Mouse (Mus musculus) midbrain, embryonic 12.5 days (tissue): ENCODE results near the gene Scaf1. TPM values are rescaled to one million over a fixed set of nuclear protein-coding genes. Genes with fewer than 3 reads are reported as not detected.

ENCODE experiments used
- ATAC-seq: fragments of 200-750 bp; cut with Nextera tagmentation; 2 replicates; pipeline ENCODE4 v1.8.0; 2017; ENCODE audit warnings: low read depth, moderate TSS enrichment, moderate library complexity; ENCODE audit not compliant: low FRiP score
- H3K27ac ChIP-seq: fragments of 300-500 bp; sonication (generic); replicated peaks from 2 replicates; pipeline ENCODE4 v1.5.1; 2016; ENCODE audit warnings: mild to moderate bottlenecking
- H3K27me3 ChIP-seq: fragments of 300-500 bp; sonication (generic); 2 replicates; pipeline ENCODE4 v1.6.1; 2016; ENCODE audit warnings: mild to moderate bottlenecking
- H3K36me3 ChIP-seq: fragments of 300-500 bp; sonication (generic); 2 replicates; pipeline ENCODE4 v1.6.1; 2016
- H3K4me1 ChIP-seq: fragments of 300-500 bp; sonication (generic); 2 replicates; pipeline ENCODE4 v1.6.1; 2016
- H3K4me2 ChIP-seq: fragments of 300-500 bp; sonication (generic); replicated peaks from 2 replicates; pipeline ENCODE4 v1.6.1; 2016; ENCODE audit warnings: mild to moderate bottlenecking, moderate library complexity
- H3K4me3 ChIP-seq: fragments of 300-500 bp; sonication (generic); 2 replicates; pipeline ENCODE4 v1.5.1; 2016; ENCODE audit warnings: mild to moderate bottlenecking
- H3K9ac ChIP-seq: fragments of 300-500 bp; sonication (generic); replicated peaks from 2 replicates; pipeline ENCODE4 v1.6.1; 2016; ENCODE audit warnings: mild to moderate bottlenecking, moderate library complexity
- H3K9me3 ChIP-seq: fragments of 300-500 bp; sonication (generic); 2 replicates; pipeline ENCODE4 v1.6.1; 2016; ENCODE audit warnings: mild to moderate bottlenecking
- WGBS: fragments of 180-500 bp; shearing (Covaris S2); methylation state at CpG from one replicate; pipeline ENCODE4 v1.1.7; 2016; 5-methylcytosine and 5-hydroxymethylcytosine counted together
- polyA plus RNA-seq: library from polyadenylated mRNA; unstranded; fragments of >200 nt; fragmentation: Nextera tagmentation; extraction: Ambion mirVana; gene quantifications from 2 replicates; pipeline ENCODE4 v1.2.1, GENCODE M21; 2016

The Scaf1 gene
- polyA plus RNA-seq, 1 experiment from 2014 or later = 48.1 TPM

- H3K9ac ChIP-seq = peak overlapping the region; percentile 96
- H3K27ac ChIP-seq = peak overlapping the region; percentile 98
- H3K4me3 ChIP-seq = peak overlapping the region; percentile 95
- peak overlapping the region; percentile 98 for H3K4me2 ChIP-seq
- peaks cover 34% of the 10 kb centered on the region for H3K36me3 ChIP-seq
- WGBS = 0% methylated on average over 29 of the region's 38 CpGs
- no peak for ATAC-seq
- H3K9me3 ChIP-seq = no peaks in the 10 kb centered on the region
- peaks cover 7% of the 10 kb centered on the region for H3K27me3 ChIP-seq
- H3K4me1 ChIP-seq = peaks cover 26% of the 10 kb centered on the region
Measured at GRCm38 (mm10) chr7:45052181-45052861, 36.2 kb upstream of the Scaf1 start.

- 3% methylated on average over 13 of the region's 13 CpGs for WGBS
- no peaks in the 10 kb centered on the region for H3K9me3 ChIP-seq
- H3K27me3 ChIP-seq = peaks cover under 1% of the 10 kb centered on the region; the same call in 1 of the 2 replicates
- H3K4me2 ChIP-seq = peak overlapping the region; percentile 98
- peak overlapping the region; percentile 95 for H3K4me3 ChIP-seq
- ATAC-seq = no peak
- peak overlapping the region; percentile 96 for H3K9ac ChIP-seq
- H3K36me3 ChIP-seq = peaks cover 41% of the 10 kb centered on the region
- H3K27ac ChIP-seq = peak overlapping the region; percentile 98
- peaks cover 28% of the 10 kb centered on the region for H3K4me1 ChIP-seq
Measured at GRCm38 (mm10) chr7:45051601-45051974, 35.4 kb upstream of the Scaf1 start.

GRCm38 (mm10) chr7:45050945-45051600 is 34.9 kb upstream of the Scaf1 start:
- H3K4me3 ChIP-seq = peak overlapping the region; percentile 95
- peak overlapping the region; percentile 98 for H3K27ac ChIP-seq
- no peaks in the 10 kb centered on the region for H3K27me3 ChIP-seq
- H3K9ac ChIP-seq = peak overlapping the region; percentile 96; the same call in 1 of the 2 replicates
- H3K9me3 ChIP-seq = no peaks in the 10 kb centered on the region
- peaks cover 28% of the 10 kb centered on the region for H3K4me1 ChIP-seq
- peak overlapping the region; percentile 98 for H3K4me2 ChIP-seq
- peaks cover 46% of the 10 kb centered on the region for H3K36me3 ChIP-seq
- ATAC-seq = peak; percentile 55
- WGBS = 2% methylated on average over 15 of the region's 16 CpGs

GRCm38 (mm10) chr7:45048923-45049657 is 32.9 kb upstream of the Scaf1 start:
- H3K4me3 ChIP-seq = 0 out of 2 replicates have a peak overlapping the region, but pooled peaks have one; percentile 1
- H3K36me3 ChIP-seq = peaks cover 66% of the 10 kb centered on the region
- no peak overlapping the region for H3K9ac ChIP-seq
- ATAC-seq = no peak
- 97% methylated on average over 23 of the region's 23 CpGs for WGBS
- no peaks in the 10 kb centered on the region for H3K9me3 ChIP-seq
- no peak overlapping the region for H3K27ac ChIP-seq
- no peak overlapping the region for H3K4me2 ChIP-seq
- H3K4me1 ChIP-seq = peaks cover 26% of the 10 kb centered on the region
- H3K27me3 ChIP-seq = no peaks in the 10 kb centered on the region

- Histone ChIP-seq H3K9me3 (no peaks in the 10 kb centered on the region), H3K27ac (no peak overlapping the region), H3K4me1 (peaks cover 20% of the 10 kb centered on the region), H3K36me3 (peaks cover 75% of the 10 kb centered on the region), H3K9ac (no peak overlapping the region), H3K4me3 (no peak overlapping the region), H3K27me3 (no peaks in the 10 kb centered on the region), H3K4me2 (no peak overlapping the region)
- 91% methylated on average over 38 of the region's 38 CpGs for WGBS
- no peak for ATAC-seq
Measured at GRCm38 (mm10) chr7:45048001-45048890, 32.1 kb upstream of the Scaf1 start.

- Histone ChIP-seq H3K4me3 (no peak overlapping the region), H3K27me3 (no peaks in the 10 kb centered on the region), H3K4me1 (peaks cover 20% of the 10 kb centered on the region), H3K9ac (no peak overlapping the region), H3K4me2 (no peak overlapping the region), H3K9me3 (no peaks in the 10 kb centered on the region), H3K36me3 (peaks cover 82% of the 10 kb centered on the region), H3K27ac (no peak overlapping the region)
- 97% methylated on average over 14 of the region's 14 CpGs for WGBS
- ATAC-seq = no peak
Measured at GRCm38 (mm10) chr7:45047491-45047890, 31.3 kb upstream of the Scaf1 start.

GRCm38 (mm10) chr7:45046853-45047350 is 30.7 kb upstream of the Scaf1 start:
- no peak overlapping the region for H3K27ac ChIP-seq
- peaks cover 18% of the 10 kb centered on the region for H3K4me1 ChIP-seq
- H3K27me3 ChIP-seq = no peaks in the 10 kb centered on the region
- ATAC-seq = no peak
- H3K9me3 ChIP-seq = no peaks in the 10 kb centered on the region
- WGBS = 96% methylated on average over 26 of the region's 26 CpGs
- H3K4me2 ChIP-seq = no peak overlapping the region
- no peak overlapping the region for H3K4me3 ChIP-seq
- H3K36me3 ChIP-seq = peaks cover 88% of the 10 kb centered on the region
- no peak overlapping the region for H3K9ac ChIP-seq

GRCm38 (mm10) chr7:45045741-45046140 is 29.6 kb upstream of the Scaf1 start:
- H3K9ac ChIP-seq = no peak overlapping the region
- H3K36me3 ChIP-seq = peaks cover 100% of the 10 kb centered on the region
- H3K27ac ChIP-seq = no peak overlapping the region
- H3K4me3 ChIP-seq = no peak overlapping the region
- H3K4me1 ChIP-seq = peaks cover 7% of the 10 kb centered on the region
- no peaks in the 10 kb centered on the region for H3K9me3 ChIP-seq
- 97% methylated on average over 22 of the region's 22 CpGs for WGBS
- H3K4me2 ChIP-seq = no peak overlapping the region
- H3K27me3 ChIP-seq = no peaks in the 10 kb centered on the region
- no peak for ATAC-seq

- Histone ChIP-seq H3K27ac (no peak overlapping the region), H3K27me3 (no peaks in the 10 kb centered on the region), H3K9ac (no peak overlapping the region), H3K4me2 (no peak overlapping the region), H3K4me3 (no peak overlapping the region), H3K36me3 (peaks cover 98% of the 10 kb centered on the region), H3K4me1 (0 out of 2 replicates have a peak, but pooled peaks cover 2% of the 10 kb centered on the region), H3K9me3 (no peaks in the 10 kb centered on the region)
- ATAC-seq = no peak
- WGBS = 97% methylated on average over 14 of the region's 14 CpGs
Measured at GRCm38 (mm10) chr7:45043307-45043706, 27.1 kb upstream of the Scaf1 start.

- H3K9me3 ChIP-seq = no peaks in the 10 kb centered on the region
- no peaks in the 10 kb centered on the region for H3K4me1 ChIP-seq
- H3K36me3 ChIP-seq = peaks cover 98% of the 10 kb centered on the region
- H3K4me2 ChIP-seq = no peak overlapping the region
- ATAC-seq = no peak
- no peak overlapping the region for H3K4me3 ChIP-seq
- WGBS = 96% methylated on average over 9 of the region's 9 CpGs
- no peak overlapping the region for H3K9ac ChIP-seq
- no peaks in the 10 kb centered on the region for H3K27me3 ChIP-seq
- no peak overlapping the region for H3K27ac ChIP-seq
Measured at GRCm38 (mm10) chr7:45040851-45041250, 24.7 kb upstream of the Scaf1 start.

- Histone ChIP-seq H3K27ac (no peak overlapping the region), H3K27me3 (no peaks in the 10 kb centered on the region), H3K9ac (no peak overlapping the region), H3K4me2 (no peak overlapping the region), H3K9me3 (no peaks in the 10 kb centered on the region), H3K36me3 (peaks cover 98% of the 10 kb centered on the region), H3K4me3 (no peak overlapping the region), H3K4me1 (no peaks in the 10 kb centered on the region)
- WGBS = 94% methylated on average over 9 of the region's 9 CpGs
- ATAC-seq = no peak
Measured at GRCm38 (mm10) chr7:45038411-45038810, 22.2 kb upstream of the Scaf1 start.
